Mouse (Mus musculus): ENCODE results near the gene Kcnj3.

Kcnj3 gene

GRCm38 (mm10) chr2:55505712-55506111 is 69.9 kb downstream of the Kcnj3 start:
- no peak for DNase-seq (ENCODE audit: low spot score)

- no peak for DNase-seq (ENCODE audit: low spot score)
These were observed 81.5 kb downstream of the Kcnj3 start for GRCm38 (mm10) chr2:55517297-55517696.

- no peak for DNase-seq (ENCODE audit: low spot score)
These were observed 97.1 kb downstream of the Kcnj3 start for GRCm38 (mm10) chr2:55532738-55533491.

GRCm38 (mm10) chr2:55534946-55535345 is 99.2 kb downstream of the Kcnj3 start:
- DNase-seq (ENCODE audit: low spot score), result no peak

GRCm38 (mm10) chr2:55535482-55535881 is 99.7 kb downstream of the Kcnj3 start:
- DNase-seq (ENCODE audit: low spot score), result no peak

GRCm38 (mm10) chr2:55547612-55548011 is 111.8 kb downstream of the Kcnj3 start:
- DNase-seq (ENCODE audit: low spot score), result no peak

GRCm38 (mm10) chr2:55558368-55558985 is 122.7 kb downstream of the Kcnj3 start:
- DNase-seq (ENCODE audit: low spot score), result no peak

- DNase-seq (ENCODE audit: low spot score), result no peak
These were observed 133.5 kb downstream of the Kcnj3 start for GRCm38 (mm10) chr2:55569291-55569690.

- no peak for DNase-seq (ENCODE audit: low spot score)
These were observed 135.7 kb downstream of the Kcnj3 start for GRCm38 (mm10) chr2:55571425-55571824.

- no peak for DNase-seq (ENCODE audit: low spot score)
These were observed 144.5 kb downstream of the Kcnj3 start for GRCm38 (mm10) chr2:55580286-55580685.

- DNase-seq (ENCODE audit: low spot score), result no peak
These were observed 155.6 kb downstream of the Kcnj3 start for GRCm38 (mm10) chr2:55591226-55591988.

All from T-cell, adult 2 months (primary cell).